In the genomic region with DNA sequence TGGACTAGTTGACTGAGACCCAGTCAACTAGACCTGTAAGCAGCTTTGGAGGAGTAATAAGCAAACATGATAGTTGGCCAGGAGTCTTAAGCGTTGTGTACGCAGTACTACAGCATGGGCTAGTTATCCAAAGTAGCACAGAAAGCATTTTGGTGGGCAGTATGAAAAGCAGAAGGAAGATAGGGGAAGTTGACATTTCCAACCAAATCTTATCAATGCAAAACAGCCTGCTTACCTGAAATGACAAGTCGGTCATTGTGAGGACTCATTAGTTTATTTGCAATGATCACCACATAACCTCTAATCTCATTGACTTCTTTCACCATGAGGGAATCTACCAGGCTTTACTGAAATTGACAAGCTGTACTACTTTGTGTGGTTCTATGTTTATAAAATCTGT, we compare ENCODE assay signal across 15 mouse cellular contexts.
"Had no signal": no experiment of that assay in that cellular context is flagged by ENCODE, and none has a peak within 500 bp of the region (broad histone marks: within the 10 kb centered on the region; RNA-seq: fewer than 3 reads in every experiment).

No protein-coding gene starts in this region.

- H3K27me3 ChIP-seq: neural tube, embryonic 15.5 days; stomach, embryonic 15.5 days had no signal

- H3K4me3 ChIP-seq: neural tube, embryonic 15.5 days; stomach, embryonic 15.5 days had no signal

- H3K9ac ChIP-seq: neural tube, embryonic 15.5 days; stomach, embryonic 15.5 days had no signal

- H3K9me3 ChIP-seq: neural tube, embryonic 15.5 days; stomach, embryonic 15.5 days had no signal

- H3K27ac ChIP-seq: neural tube, embryonic 15.5 days; stomach, embryonic 15.5 days; stomach, postnatal 0 days had no signal

- DNase-seq: retina, postnatal 1 day; right cerebral cortex, adult 18-20 months; right cerebral cortex, postnatal 14 days; right cerebral cortex, postnatal 25 days; right cerebral cortex, postnatal 4 days; spleen, adult 18-20 months; thymus, adult 18-20 months; thymus, adult 2 months; thymus, postnatal 14 days; thymus, postnatal 25 days; thymus, postnatal 36 days; thymus, postnatal 4 days had no signal

- H3K36me3 ChIP-seq: neural tube, embryonic 15.5 days; stomach, embryonic 15.5 days had no signal

- H3K4me1 ChIP-seq: stomach, embryonic 15.5 days had no signal

- H3K4me2 ChIP-seq: neural tube, embryonic 15.5 days; stomach, embryonic 15.5 days had no signal
